Mouse (Mus musculus) olfactory bulb, adult 2 months (tissue): ENCODE measurements around the gene Fbxl5.

Experiments used
- CTCF ChIP-seq: fragments of 200-500 bp; IDR thresholded peaks from 2 replicates; pipeline ENCODE4 v1.5.1; 2012; ENCODE audit warnings: low read depth, mild to moderate bottlenecking, low read length, moderate library complexity; ENCODE audit not compliant: insufficient read depth
- POLR2A ChIP-seq: fragments of 200-500 bp; IDR thresholded peaks from 2 replicates; pipeline ENCODE4 v1.6.1; 2012; ENCODE audit warnings: mild to moderate bottlenecking, low read depth, low read length, moderate library complexity; ENCODE audit not compliant: insufficient read depth

- no peak for TF ChIP-seq POLR2A
- no peak for TF ChIP-seq CTCF
Observed at GRCm38 (mm10) chr5:43847555-43847954, 26.1 kb upstream of the Fbxl5 start.
